ENCODE assay signal across 21 mouse cellular contexts in the genomic region with DNA sequence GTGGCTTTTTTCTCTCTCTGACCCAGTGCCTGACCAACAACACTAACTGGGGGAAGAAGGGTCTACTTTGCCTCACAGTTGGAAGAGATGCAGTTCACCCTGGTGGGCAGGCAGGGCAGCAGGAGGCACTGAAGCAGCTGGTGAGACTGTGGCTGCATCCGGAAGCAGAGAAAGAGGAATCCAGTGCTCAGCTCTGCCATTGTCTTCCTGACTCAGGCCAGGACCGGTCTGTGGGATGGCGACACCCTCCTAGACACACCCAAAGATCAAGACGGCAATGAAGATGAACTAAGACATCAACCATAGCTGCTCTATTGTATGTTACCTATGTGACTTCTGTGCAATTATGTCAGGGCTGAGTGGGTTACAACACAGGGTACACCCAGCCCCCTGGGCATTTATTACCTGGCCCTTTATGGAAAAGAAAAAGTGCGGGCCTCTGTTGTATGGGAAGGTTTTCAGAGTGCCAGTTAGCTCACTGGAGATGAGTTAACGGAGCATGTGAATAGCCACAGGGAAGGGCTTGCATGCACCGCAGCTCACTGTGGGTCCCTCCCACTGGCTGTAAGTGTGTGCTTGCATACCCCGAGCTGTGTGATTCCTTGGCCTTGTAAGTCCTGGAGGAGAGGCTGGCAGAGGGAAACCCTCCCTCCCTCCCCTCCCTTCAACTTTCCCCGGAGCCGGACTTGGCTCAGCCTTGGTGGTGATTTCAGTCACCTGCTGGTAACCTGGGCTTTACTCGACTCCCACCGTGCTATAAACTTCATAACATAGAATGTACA. TPM values are rescaled to one million over a fixed set of nuclear protein-coding genes. Genes with fewer than 3 reads are reported as not detected.
DNase-seq lines count a peak whose midpoint lies in the region; ATAC-seq and TF ChIP-seq lines count a peak whose summit lies in the region.
"Had no signal": no experiment of that assay in that cellular context is flagged by ENCODE, and none has a peak within 500 bp of the region (broad histone marks: within the 10 kb centered on the region; RNA-seq: fewer than 3 reads in every experiment).

No protein-coding gene starts in this region.

- H3K4me3 ChIP-seq in kidney, embryonic 16.5 days (ENCODE audit: low read length), result no peak overlapping the region
- H3K4me3 ChIP-seq in thymus, adult 2 months (ENCODE audit: control insufficient read depth, insufficient read depth, low read length), result no peak overlapping the region
- peak overlapping the region; percentile 72 for H3K4me3 ChIP-seq in megakaryocyte, embryonic 14.5 days (replicated peaks)
- no peak overlapping the region for H3K4me3 ChIP-seq in forebrain, postnatal 0 days (ENCODE audit: low read depth, low read length)
- H3K4me3 ChIP-seq: heart, embryonic 13.5 days; neural tube, embryonic 12.5 days had no signal

- TF ChIP-seq POLR2A in thymus, adult 2 months (IDR thresholded peaks at IDR 0.05; ENCODE audit: control insufficient read depth, extremely low read depth, insufficient read depth, low read length, poor library complexity), result no peak

- peak overlapping the region; percentile 8; the same call in 1 of the 2 replicates for H3K9ac ChIP-seq in kidney, embryonic 16.5 days (replicated peaks; ENCODE audit: low read length)
- no peak overlapping the region for H3K9ac ChIP-seq in forebrain, postnatal 0 days
- H3K9ac ChIP-seq: heart, embryonic 13.5 days; neural tube, embryonic 12.5 days had no signal

- no peaks in the 10 kb centered on the region for H3K27me3 ChIP-seq in kidney, embryonic 16.5 days (ENCODE audit: insufficient read depth, low read length)
- H3K27me3 ChIP-seq in thymus, adult 2 months (ENCODE audit: control insufficient read depth, insufficient read depth, low read length), result no peaks in the 10 kb centered on the region
- peaks cover 22% of the 10 kb centered on the region for H3K27me3 ChIP-seq in megakaryocyte, embryonic 14.5 days (replicated peaks)
- H3K27me3 ChIP-seq in forebrain, postnatal 0 days (ENCODE audit: insufficient read depth, low read length), result no peaks in the 10 kb centered on the region
- H3K27me3 ChIP-seq: heart, embryonic 13.5 days; neural tube, embryonic 12.5 days had no signal

- no peaks in the 10 kb centered on the region for H3K9me3 ChIP-seq in kidney, embryonic 16.5 days (ENCODE audit: low read length)
- peaks cover 3% of the 10 kb centered on the region; the same call in 1 of the 2 replicates for H3K9me3 ChIP-seq in megakaryocyte, embryonic 14.5 days
- H3K9me3 ChIP-seq in forebrain, postnatal 0 days (ENCODE audit: low read length), result no peaks in the 10 kb centered on the region
- H3K9me3 ChIP-seq: G1E; heart, embryonic 13.5 days; neural tube, embryonic 12.5 days had no signal

- H3K36me3 ChIP-seq in kidney, embryonic 16.5 days (ENCODE audit: insufficient read depth, low read length), result no peaks in the 10 kb centered on the region
- no peaks in the 10 kb centered on the region for H3K36me3 ChIP-seq in thymus, adult 2 months (ENCODE audit: control insufficient read depth, insufficient read depth, low read length)
- no peaks in the 10 kb centered on the region for H3K36me3 ChIP-seq in megakaryocyte, embryonic 14.5 days (replicated peaks; ENCODE audit: low read length)
- no peaks in the 10 kb centered on the region for H3K36me3 ChIP-seq in forebrain, postnatal 0 days (ENCODE audit: insufficient read depth)
- H3K36me3 ChIP-seq: G1E; heart, embryonic 13.5 days; neural tube, embryonic 12.5 days had no signal

- TF ChIP-seq CTCF in thymus, adult 2 months (IDR thresholded peaks at IDR 0.05; ENCODE audit: borderline replicate concordance, control insufficient read depth, extremely low read depth, insufficient read depth, low read length, poor library complexity), result no peak
- TF ChIP-seq CTCF in forebrain, postnatal 0 days (IDR thresholded peaks at IDR 0.05; ENCODE audit: low read depth), result no peak

- peak; percentile 65; the same call in 1 of the 2 replicates for ATAC-seq in kidney, embryonic 16.5 days (ENCODE audit: low FRiP score, low TSS enrichment)
- ATAC-seq in forebrain, postnatal 0 days, result no peak

- no peak for DNase-seq in kidney, postnatal 14 days
- peak; percentile 43 for DNase-seq in thymus, postnatal 4 days
- DNase-seq in thymus, adult 2 months, result no peak
- no peak for DNase-seq in adrenal gland, adult (ENCODE audit: inconsistent age in 2 of 2, low spot score in 1 of 2)
- DNase-seq in frontal cortex, adult 2 months (ENCODE audit: extremely low spot score in 1 of 2, low spot score in 1 of 2), result no peak
- DNase-seq in forebrain, postnatal 0 days, result no peak
- DNase-seq: adrenal gland, adult 2 months; cerebellum, postnatal 10 days; gastrocnemius, postnatal 36 days; left cerebral cortex, postnatal 4 days; lung, adult 18-20 months; right cerebral cortex, postnatal 14 days had no signal

- H3K27ac ChIP-seq in kidney, embryonic 16.5 days (ENCODE audit: low read length), result 0 out of 2 replicates have a peak overlapping the region, but pooled peaks have one; percentile 21
- no peak overlapping the region for H3K27ac ChIP-seq in thymus, adult 2 months (ENCODE audit: control insufficient read depth, insufficient read depth, low read length)
- no peak overlapping the region for H3K27ac ChIP-seq in forebrain, postnatal 0 days (ENCODE audit: low read depth, low read length)
- H3K27ac ChIP-seq: heart, embryonic 13.5 days; neural tube, embryonic 12.5 days had no signal

- 21% methylated on average over 12 of the region's 12 CpGs for WGBS in kidney, embryonic 16.5 days
- 61% methylated on average over 12 of the region's 12 CpGs for WGBS in thymus, adult 2 months
- WGBS in forebrain, postnatal 0 days, result 48% methylated on average over 12 of the region's 12 CpGs

- H3K4me2 ChIP-seq in kidney, embryonic 16.5 days (replicated peaks; ENCODE audit: low read depth, low read length), result no peak overlapping the region
- no peak overlapping the region for H3K4me2 ChIP-seq in forebrain, postnatal 0 days (ENCODE audit: low read depth)
- H3K4me2 ChIP-seq: heart, embryonic 13.5 days; neural tube, embryonic 12.5 days had no signal

- H3K4me1 ChIP-seq in kidney, embryonic 16.5 days (ENCODE audit: insufficient read depth, low read length), result peaks cover 8% of the 10 kb centered on the region; the same call in 1 of the 2 replicates
- H3K4me1 ChIP-seq in thymus, adult 2 months (replicated peaks; ENCODE audit: control insufficient read depth, insufficient read depth, low read length), result peaks cover 5% of the 10 kb centered on the region; the same call in 1 of the 2 replicates
- H3K4me1 ChIP-seq in megakaryocyte, embryonic 14.5 days, result peaks cover 39% of the 10 kb centered on the region
- H3K4me1 ChIP-seq in forebrain, postnatal 0 days (ENCODE audit: insufficient read depth), result no peaks in the 10 kb centered on the region
- H3K4me1 ChIP-seq: heart, embryonic 13.5 days had no signal

RNA-seq across cellular contexts. Expression of a gene that starts 16.4 kb away (rescaled TPM):
- 17.2 and 18.4 TPM in 2 replicates for polyA plus RNA-seq in kidney, embryonic 16.5 days (2015; fragmentation: Nextera tagmentation; extraction: Ambion mirVana)
- polyA plus RNA-seq in thymus, adult 2 months (2012; rRNA removed), result 3.3 and 3.6 TPM in 2 replicates
- 0.29 TPM in 1 of 2 replicates, not detected in the other for polyA plus RNA-seq in megakaryocyte, embryonic 14.5 days (2012; ENCODE audit: insufficient read depth, low replicate concordance)
- 8.5 and 9.2 TPM in 2 replicates for polyA plus RNA-seq in frontal cortex, adult 2 months (2012; rRNA removed)
- total RNA-seq in forebrain, postnatal 0 days (2014; rRNA removed), result 22.5 and 28.0 TPM in 2 replicates
- 10.3 and 14.3 TPM in 2 replicates for polyA plus RNA-seq in forebrain, postnatal 0 days (2015; fragmentation: Nextera tagmentation; extraction: Ambion mirVana)

RNA-seq across cellular contexts. Expression of a gene that starts 46.4 kb away (rescaled TPM):
- polyA plus RNA-seq in kidney, embryonic 16.5 days (2015; fragmentation: Nextera tagmentation; extraction: Ambion mirVana), result 5.7 and 5.8 TPM in 2 replicates
- polyA plus RNA-seq in thymus, adult 2 months (2012; rRNA removed), result 0.20 and 0.36 TPM in 2 replicates
- polyA plus RNA-seq in megakaryocyte, embryonic 14.5 days (2012; ENCODE audit: insufficient read depth, low replicate concordance), result not detected in 2 replicates
- 2.0 and 2.6 TPM in 2 replicates for polyA plus RNA-seq in frontal cortex, adult 2 months (2012; rRNA removed)
- 7.0 and 10.5 TPM in 2 replicates for total RNA-seq in forebrain, postnatal 0 days (2014; rRNA removed)
- 6.0 and 9.2 TPM in 2 replicates for polyA plus RNA-seq in forebrain, postnatal 0 days (2015; fragmentation: Nextera tagmentation; extraction: Ambion mirVana)
- total RNA-seq: gastrocnemius, postnatal 36 days; liver, adult 2 months; monocyte, adult 5-6 weeks had no signal
- polyA plus RNA-seq: adrenal gland, adult 2 months; C2C12; G1E; liver, adult 2 months; spleen, adult 2 months had no signal

RNA-seq across cellular contexts. Expression of a gene that starts 58.8 kb away (rescaled TPM):
- 44.4 and 45.1 TPM in 2 replicates for polyA plus RNA-seq in kidney, embryonic 16.5 days (2015; fragmentation: Nextera tagmentation; extraction: Ambion mirVana)
- polyA plus RNA-seq in thymus, adult 2 months (2012; rRNA removed), result 14.3 and 14.4 TPM in 2 replicates
- 3.9 TPM in 1 of 2 replicates, not detected in the other for polyA plus RNA-seq in megakaryocyte, embryonic 14.5 days (2012; ENCODE audit: insufficient read depth, low replicate concordance)
- 31.1 and 32.0 TPM in 2 replicates for polyA plus RNA-seq in frontal cortex, adult 2 months (2012; rRNA removed)
- 5.9 and 6.0 TPM in 2 replicates for total RNA-seq in forebrain, postnatal 0 days (2014; rRNA removed)
- polyA plus RNA-seq in forebrain, postnatal 0 days (2015; fragmentation: Nextera tagmentation; extraction: Ambion mirVana), result 20.7 and 30.0 TPM in 2 replicates

RNA-seq across cellular contexts. Expression of a gene that starts 59.1 kb away (rescaled TPM):
- polyA plus RNA-seq in kidney, embryonic 16.5 days (2015; fragmentation: Nextera tagmentation; extraction: Ambion mirVana), result 383 and 405 TPM in 2 replicates
- 55.5 and 61.0 TPM in 2 replicates for polyA plus RNA-seq in thymus, adult 2 months (2012; rRNA removed)
- 2.0 and 20.5 TPM in 2 replicates for polyA plus RNA-seq in megakaryocyte, embryonic 14.5 days (2012; ENCODE audit: insufficient read depth, low replicate concordance)
- polyA plus RNA-seq in frontal cortex, adult 2 months (2012; rRNA removed), result 59.1 and 61.4 TPM in 2 replicates
- 103 and 111 TPM in 2 replicates for total RNA-seq in forebrain, postnatal 0 days (2014; rRNA removed)
- polyA plus RNA-seq in forebrain, postnatal 0 days (2015; fragmentation: Nextera tagmentation; extraction: Ambion mirVana), result 272 and 292 TPM in 2 replicates
